Mouse (Mus musculus): ENCODE data around the gene Gfy. TPM values are rescaled to one million over a fixed set of nuclear protein-coding genes. Genes with fewer than 3 reads are reported as not detected.

The Gfy gene
- polyA plus RNA-seq, 1 experiment from 2014 or later: not detected

GRCm38 (mm10) chr7:45129318-45129717 is 50.1 kb downstream of the Gfy start:
- DNase-seq (ENCODE audit: low spot score): no peak

- peak; percentile 100 for DNase-seq (ENCODE audit: low spot score)
These were observed 50.6 kb downstream of the Gfy start, which contains the start of gene Rpl13a for GRCm38 (mm10) chr7:45128624-45129246. Rpl13a (minus strand) TSS chr7:45128761.

GRCm38 (mm10) chr7:45127700-45128224 is 51.6 kb downstream of the Gfy start:
- DNase-seq (ENCODE audit: low spot score): no peak

GRCm38 (mm10) chr7:45126844-45127699 is 52.3 kb downstream of the Gfy start:
- DNase-seq (ENCODE audit: low spot score): peak; percentile 50

Small RNA genes lying within 50 kb of the gene (microRNA-seq; reads per million reads assigned to microRNA genes)
- gene Mir5121 (ENCODE audit: borderline number of aligned reads): 91.1 reads per million, percentile 44 among the genes with 10 or more reads in this experiment
- gene Mir7055 (ENCODE audit: borderline number of aligned reads): not detected

Other genes starting within 250 kb of the Gfy start
- gene Tsks, start 236.4 kb downstream of the Gfy start, polyA plus RNA-seq (2015; fragmentation: Nextera tagmentation; extraction: Ambion mirVana): 0.23 and 0.25 TPM in 2 replicates
- gene Cpt1c, start 204.7 kb downstream of the Gfy start, polyA plus RNA-seq (2015; fragmentation: Nextera tagmentation; extraction: Ambion mirVana): 1.2 and 2.0 TPM in 2 replicates
- 364 and 365 TPM in 2 replicates for gene Prmt1, start 193.0 kb downstream of the Gfy start, polyA plus RNA-seq (2015; fragmentation: Nextera tagmentation; extraction: Ambion mirVana)
- gene Irf3, start 181.9 kb downstream of the Gfy start, polyA plus RNA-seq (2015; fragmentation: Nextera tagmentation; extraction: Ambion mirVana): 138 and 145 TPM in 2 replicates
- gene Bcl2l12, start 180.9 kb downstream of the Gfy start, polyA plus RNA-seq (2015; fragmentation: Nextera tagmentation; extraction: Ambion mirVana): 66.6 and 68.8 TPM in 2 replicates
- gene Scaf1, start 163.2 kb downstream of the Gfy start, polyA plus RNA-seq (2015; fragmentation: Nextera tagmentation; extraction: Ambion mirVana): 19.6 and 20.1 TPM in 2 replicates
- 35.8 and 37.0 TPM in 2 replicates for gene Rras, start 161.6 kb downstream of the Gfy start, polyA plus RNA-seq (2015; fragmentation: Nextera tagmentation; extraction: Ambion mirVana)
- gene Prr12, start 126.7 kb downstream of the Gfy start, polyA plus RNA-seq (2015; fragmentation: Nextera tagmentation; extraction: Ambion mirVana): 7.6 and 9.0 TPM in 2 replicates
- gene Nosip, start 117.1 kb downstream of the Gfy start, polyA plus RNA-seq (2015; fragmentation: Nextera tagmentation; extraction: Ambion mirVana): 84.4 and 86.3 TPM in 2 replicates
- 9.9 and 10.0 TPM in 2 replicates for gene Prrg2, start 116.9 kb downstream of the Gfy start, polyA plus RNA-seq (2015; fragmentation: Nextera tagmentation; extraction: Ambion mirVana)
- 41.4 and 41.8 TPM in 2 replicates for gene Rcn3, start 87.3 kb downstream of the Gfy start, polyA plus RNA-seq (2015; fragmentation: Nextera tagmentation; extraction: Ambion mirVana)
- gene Fcgrt, start 75.7 kb downstream of the Gfy start, polyA plus RNA-seq (2015; fragmentation: Nextera tagmentation; extraction: Ambion mirVana): 42.6 and 47.6 TPM in 2 replicates
- gene Rps11, start 55.1 kb downstream of the Gfy start, polyA plus RNA-seq (2015; fragmentation: Nextera tagmentation; extraction: Ambion mirVana): 2,260 and 2,287 TPM in 2 replicates
- 2,581 and 2,590 TPM in 2 replicates for gene Rpl13a, start 50.8 kb downstream of the Gfy start, polyA plus RNA-seq (2015; fragmentation: Nextera tagmentation; extraction: Ambion mirVana)
- 1.5 and 2.2 TPM in 2 replicates for gene Gm45713, start 43.3 kb downstream of the Gfy start, polyA plus RNA-seq (2015; fragmentation: Nextera tagmentation; extraction: Ambion mirVana)
- 21.5 and 24.5 TPM in 2 replicates for gene Flt3l, start 43.1 kb downstream of the Gfy start, polyA plus RNA-seq (2015; fragmentation: Nextera tagmentation; extraction: Ambion mirVana)
- gene Pih1d1, start 25.3 kb downstream of the Gfy start, polyA plus RNA-seq (2015; fragmentation: Nextera tagmentation; extraction: Ambion mirVana): 88.2 and 93.1 TPM in 2 replicates
- 41.6 and 43.3 TPM in 2 replicates for gene Aldh16a1, start 25.0 kb downstream of the Gfy start, polyA plus RNA-seq (2015; fragmentation: Nextera tagmentation; extraction: Ambion mirVana)
- gene Slc17a7, start 15.6 kb downstream of the Gfy start, polyA plus RNA-seq (2015; fragmentation: Nextera tagmentation; extraction: Ambion mirVana): 0.06 TPM in 1 of 2 replicates, not detected in the other
- gene Pth2, start 1.4 kb upstream of the Gfy start, polyA plus RNA-seq (2015; fragmentation: Nextera tagmentation; extraction: Ambion mirVana): not detected in 2 replicates
- 0.20 and 0.37 TPM in 2 replicates for gene Ccdc155, start 25.3 kb upstream of the Gfy start, polyA plus RNA-seq (2015; fragmentation: Nextera tagmentation; extraction: Ambion mirVana)
- gene Dkkl1, start 32.6 kb upstream of the Gfy start, polyA plus RNA-seq (2015; fragmentation: Nextera tagmentation; extraction: Ambion mirVana): 5.1 and 7.6 TPM in 2 replicates
- 4.8 and 5.1 TPM in 2 replicates for gene Tead2, start 36.2 kb upstream of the Gfy start, polyA plus RNA-seq (2015; fragmentation: Nextera tagmentation; extraction: Ambion mirVana)
- 143 and 146 TPM in 2 replicates for gene Cd37, start 59.5 kb upstream of the Gfy start, polyA plus RNA-seq (2015; fragmentation: Nextera tagmentation; extraction: Ambion mirVana)
- 0.17 TPM in 1 of 2 replicates, not detected in the other for gene Slc6a16, start 61.5 kb upstream of the Gfy start, polyA plus RNA-seq (2015; fragmentation: Nextera tagmentation; extraction: Ambion mirVana)
- 0.08 TPM in 1 of 2 replicates, not detected in the other for gene Slc6a21, start 97.9 kb upstream of the Gfy start, polyA plus RNA-seq (2015; fragmentation: Nextera tagmentation; extraction: Ambion mirVana)
- 4.9 and 5.2 TPM in 2 replicates for gene Trpm4, start 154.2 kb upstream of the Gfy start, polyA plus RNA-seq (2015; fragmentation: Nextera tagmentation; extraction: Ambion mirVana)
- gene Hrc, start 155.7 kb upstream of the Gfy start, polyA plus RNA-seq (2015; fragmentation: Nextera tagmentation; extraction: Ambion mirVana): 0.08 and 0.09 TPM in 2 replicates
- gene Ppfia3, start 187.4 kb upstream of the Gfy start, polyA plus RNA-seq (2015; fragmentation: Nextera tagmentation; extraction: Ambion mirVana): 0.27 and 0.49 TPM in 2 replicates
- gene Lin7b, start 191.0 kb upstream of the Gfy start, polyA plus RNA-seq (2015; fragmentation: Nextera tagmentation; extraction: Ambion mirVana): 0.49 and 0.79 TPM in 2 replicates
- gene Snrnp70, start 216.2 kb upstream of the Gfy start, polyA plus RNA-seq (2015; fragmentation: Nextera tagmentation; extraction: Ambion mirVana): 198 and 222 TPM in 2 replicates
- gene Kcna7, start 226.1 kb upstream of the Gfy start, polyA plus RNA-seq (2015; fragmentation: Nextera tagmentation; extraction: Ambion mirVana): 0.14 and 0.34 TPM in 2 replicates
- gene Ntf5, start 234.1 kb upstream of the Gfy start, polyA plus RNA-seq (2015; fragmentation: Nextera tagmentation; extraction: Ambion mirVana): 3.9 and 4.2 TPM in 2 replicates
- not detected in 2 replicates for gene Lhb, start 241.3 kb upstream of the Gfy start, polyA plus RNA-seq (2015; fragmentation: Nextera tagmentation; extraction: Ambion mirVana)

Measured in thymus, postnatal 0 days (tissue).